Mouse (Mus musculus): ENCODE measurements around the gene Fam168a. TPM values are rescaled to one million over a fixed set of nuclear protein-coding genes. Genes with fewer than 3 reads are reported as not detected.

Fam168a gene
- polyA plus RNA-seq, 1 experiment from 2014 or later, result 27.8 TPM

- Histone ChIP-seq H3K27ac (replicated peaks) (no peak overlapping the region), H3K4me1 (peaks cover 5% of the 10 kb centered on the region; the same call in 1 of the 2 replicates), H3K4me2 (no peak overlapping the region), H3K27me3 (replicated peaks) (no peaks in the 10 kb centered on the region), H3K9me3 (no peaks in the 10 kb centered on the region), H3K36me3 (0 out of 2 replicates have a peak, but pooled peaks cover 5% of the 10 kb centered on the region), H3K4me3 (no peak overlapping the region), H3K9ac (no peak overlapping the region)
- 44% methylated on average over 1 of the region's 1 CpGs for WGBS
- ATAC-seq (ENCODE audit: extremely low read depth, insufficient number of reproducible peaks, low FRiP score, low TSS enrichment), result no peak
Observed at GRCm38 (mm10) chr7:100786078-100786477, 79.6 kb downstream of the Fam168a start.

- Histone ChIP-seq H3K27ac (replicated peaks) (no peak overlapping the region), H3K4me1 (peaks cover 5% of the 10 kb centered on the region; the same call in 1 of the 2 replicates), H3K9ac (no peak overlapping the region), H3K9me3 (no peaks in the 10 kb centered on the region), H3K27me3 (replicated peaks) (no peaks in the 10 kb centered on the region), H3K4me2 (no peak overlapping the region), H3K36me3 (0 out of 2 replicates have a peak, but pooled peaks cover 9% of the 10 kb centered on the region), H3K4me3 (no peak overlapping the region)
- no peak for ATAC-seq (ENCODE audit: extremely low read depth, insufficient number of reproducible peaks, low FRiP score, low TSS enrichment)
- 67% methylated on average over 1 of the region's 1 CpGs for WGBS
Observed at GRCm38 (mm10) chr7:100788291-100788690, 81.9 kb downstream of the Fam168a start.

- Histone ChIP-seq H3K36me3 (no peaks in the 10 kb centered on the region), H3K4me3 (no peak overlapping the region), H3K4me1 (no peaks in the 10 kb centered on the region), H3K4me2 (no peak overlapping the region), H3K9me3 (no peaks in the 10 kb centered on the region), H3K27ac (replicated peaks) (no peak overlapping the region), H3K9ac (no peak overlapping the region), H3K27me3 (replicated peaks) (no peaks in the 10 kb centered on the region)
- no peak for ATAC-seq (ENCODE audit: extremely low read depth, insufficient number of reproducible peaks, low FRiP score, low TSS enrichment)
- 34% methylated on average over 3 of the region's 3 CpGs for WGBS
Observed at GRCm38 (mm10) chr7:100798810-100799209, 92.4 kb downstream of the Fam168a start.

GRCm38 (mm10) chr7:100805391-100805790 is 99.0 kb downstream of the Fam168a start:
- Histone ChIP-seq H3K36me3 (no peaks in the 10 kb centered on the region), H3K4me2 (no peak overlapping the region), H3K27me3 (replicated peaks) (no peaks in the 10 kb centered on the region), H3K4me1 (peaks cover 15% of the 10 kb centered on the region), H3K9me3 (no peaks in the 10 kb centered on the region), H3K4me3 (no peak overlapping the region), H3K27ac (replicated peaks) (no peak overlapping the region), H3K9ac (no peak overlapping the region)
- no peak for ATAC-seq (ENCODE audit: extremely low read depth, insufficient number of reproducible peaks, low FRiP score, low TSS enrichment)
- WGBS, result 68% methylated on average over 2 of the region's 2 CpGs

- H3K4me3 ChIP-seq, result no peak overlapping the region
- H3K27ac ChIP-seq (replicated peaks), result no peak overlapping the region
- no peak for ATAC-seq (ENCODE audit: extremely low read depth, insufficient number of reproducible peaks, low FRiP score, low TSS enrichment)
- 74% methylated on average over 5 of the region's 5 CpGs for WGBS
- H3K4me2 ChIP-seq, result no peak overlapping the region
- no peaks in the 10 kb centered on the region for H3K27me3 ChIP-seq (replicated peaks)
- peaks cover 17% of the 10 kb centered on the region for H3K4me1 ChIP-seq
- H3K9me3 ChIP-seq, result no peaks in the 10 kb centered on the region
- peaks cover 12% of the 10 kb centered on the region for H3K36me3 ChIP-seq
- H3K9ac ChIP-seq, result no peak overlapping the region
Observed at GRCm38 (mm10) chr7:100811912-100812311, 105.5 kb downstream of the Fam168a start.

GRCm38 (mm10) chr7:100812641-100813040 is 106.2 kb downstream of the Fam168a start:
- H3K4me3 ChIP-seq, result no peak overlapping the region
- no peak overlapping the region for H3K4me2 ChIP-seq
- H3K27me3 ChIP-seq (replicated peaks), result no peaks in the 10 kb centered on the region
- no peak overlapping the region for H3K27ac ChIP-seq (replicated peaks)
- H3K9me3 ChIP-seq, result no peaks in the 10 kb centered on the region
- H3K4me1 ChIP-seq, result peaks cover 24% of the 10 kb centered on the region
- no peak for ATAC-seq (ENCODE audit: extremely low read depth, insufficient number of reproducible peaks, low FRiP score, low TSS enrichment)
- H3K36me3 ChIP-seq, result peaks cover 12% of the 10 kb centered on the region
- H3K9ac ChIP-seq, result no peak overlapping the region
- 83% methylated on average over 5 of the region's 5 CpGs for WGBS

GRCm38 (mm10) chr7:100815900-100816570 is 109.6 kb downstream of the Fam168a start:
- no peaks in the 10 kb centered on the region for H3K9me3 ChIP-seq
- 29% methylated on average over 8 of the region's 8 CpGs for WGBS
- peak overlapping the region; percentile 33 for H3K4me2 ChIP-seq
- peaks cover 12% of the 10 kb centered on the region for H3K36me3 ChIP-seq
- H3K4me1 ChIP-seq, result peaks cover 34% of the 10 kb centered on the region
- ATAC-seq (ENCODE audit: extremely low read depth, insufficient number of reproducible peaks, low FRiP score, low TSS enrichment), result no peak
- H3K9ac ChIP-seq, result peak overlapping the region; percentile 50; the same call in 1 of the 2 replicates
- peak overlapping the region; percentile 73 for H3K27ac ChIP-seq (replicated peaks)
- H3K27me3 ChIP-seq (replicated peaks), result no peaks in the 10 kb centered on the region
- no peak overlapping the region for H3K4me3 ChIP-seq

- Histone ChIP-seq H3K27me3 (replicated peaks) (no peaks in the 10 kb centered on the region), H3K4me1 (peaks cover 34% of the 10 kb centered on the region), H3K36me3 (peaks cover 9% of the 10 kb centered on the region), H3K9ac (peak overlapping the region; percentile 50), H3K4me3 (no peak overlapping the region), H3K4me2 (peak overlapping the region; percentile 33), H3K27ac (replicated peaks) (peak overlapping the region; percentile 73), H3K9me3 (no peaks in the 10 kb centered on the region)
- 35% methylated on average over 6 of the region's 6 CpGs for WGBS
- ATAC-seq (ENCODE audit: extremely low read depth, insufficient number of reproducible peaks, low FRiP score, low TSS enrichment), result no peak
Observed at GRCm38 (mm10) chr7:100816759-100817441, 110.5 kb downstream of the Fam168a start.

GRCm38 (mm10) chr7:100817442-100817760 is 111.0 kb downstream of the Fam168a start:
- peak overlapping the region; percentile 73 for H3K27ac ChIP-seq (replicated peaks)
- H3K36me3 ChIP-seq, result peaks cover 9% of the 10 kb centered on the region
- H3K9me3 ChIP-seq, result no peaks in the 10 kb centered on the region
- H3K9ac ChIP-seq, result peak overlapping the region; percentile 50
- no peaks in the 10 kb centered on the region for H3K27me3 ChIP-seq (replicated peaks)
- peaks cover 34% of the 10 kb centered on the region for H3K4me1 ChIP-seq
- ATAC-seq (ENCODE audit: extremely low read depth, insufficient number of reproducible peaks, low FRiP score, low TSS enrichment), result no peak
- 55% methylated on average over 2 of the region's 2 CpGs for WGBS
- H3K4me3 ChIP-seq, result no peak overlapping the region
- peak overlapping the region; percentile 33; the same call in 1 of the 2 replicates for H3K4me2 ChIP-seq

GRCm38 (mm10) chr7:100818401-100819064 is 112.1 kb downstream of the Fam168a start:
- Histone ChIP-seq H3K4me3 (no peak overlapping the region), H3K4me1 (peaks cover 34% of the 10 kb centered on the region), H3K4me2 (no peak overlapping the region), H3K27ac (replicated peaks) (no peak overlapping the region), H3K27me3 (replicated peaks) (no peaks in the 10 kb centered on the region), H3K36me3 (peaks cover 6% of the 10 kb centered on the region), H3K9ac (no peak overlapping the region), H3K9me3 (no peaks in the 10 kb centered on the region)
- WGBS, result 84% methylated on average over 4 of the region's 4 CpGs
- no peak for ATAC-seq (ENCODE audit: extremely low read depth, insufficient number of reproducible peaks, low FRiP score, low TSS enrichment)

- Histone ChIP-seq H3K9ac (no peak overlapping the region), H3K4me2 (no peak overlapping the region), H3K27me3 (replicated peaks) (no peaks in the 10 kb centered on the region), H3K4me1 (no peaks in the 10 kb centered on the region), H3K36me3 (peaks cover 41% of the 10 kb centered on the region), H3K27ac (replicated peaks) (no peak overlapping the region), H3K9me3 (no peaks in the 10 kb centered on the region), H3K4me3 (no peak overlapping the region)
- 92% methylated on average over 3 of the region's 3 CpGs for WGBS
- ATAC-seq (ENCODE audit: extremely low read depth, insufficient number of reproducible peaks, low FRiP score, low TSS enrichment), result no peak
Observed at GRCm38 (mm10) chr7:100824661-100825060, 118.2 kb downstream of the Fam168a start.

Measured in heart, embryonic 13.5 days (tissue).